Mouse (Mus musculus) testis, adult 2 months (tissue): ENCODE measurements at regions not wholly inside any gene's neighbourhood (a gene's known extent, or its start where the extent isn't known, plus 50 kb on each side); places are given as distances from the start of the nearest gene placed in this dataset.

Experiments used
- CTCF ChIP-seq: fragments of 200-500 bp; IDR thresholded peaks from 2 replicates; pipeline ENCODE4 v1.5.1; 2012; ENCODE audit warnings: low read depth, mild to moderate bottlenecking, inconsistent platforms, low read length, moderate library complexity; ENCODE audit not compliant: control insufficient read depth, insufficient read depth, insufficient replicate concordance
- POLR2A ChIP-seq: fragments of 200-500 bp; IDR thresholded peaks from 2 replicates; pipeline ENCODE4 v1.6.1; 2012; ENCODE audit warnings: low read depth, mild to moderate bottlenecking, inconsistent platforms, low read length, moderate library complexity; ENCODE audit not compliant: control insufficient read depth

GRCm38 (mm10) chr12:25203371-25204067, 106.6 kb upstream of the Id2 start:
- TF ChIP-seq POLR2A (no peak), CTCF (no peak)
